Mouse (Mus musculus): ENCODE results near the gene Atp6v1e2. TPM values are rescaled to one million over a fixed set of nuclear protein-coding genes. Genes with fewer than 3 reads are reported as not detected.
A peak's percentile ranks its signal among the peaks of the same experiment; 100 is the strongest.

Gene Atp6v1e2
- total RNA-seq, 2 experiments from 2014 or later = not detected

DNA sequence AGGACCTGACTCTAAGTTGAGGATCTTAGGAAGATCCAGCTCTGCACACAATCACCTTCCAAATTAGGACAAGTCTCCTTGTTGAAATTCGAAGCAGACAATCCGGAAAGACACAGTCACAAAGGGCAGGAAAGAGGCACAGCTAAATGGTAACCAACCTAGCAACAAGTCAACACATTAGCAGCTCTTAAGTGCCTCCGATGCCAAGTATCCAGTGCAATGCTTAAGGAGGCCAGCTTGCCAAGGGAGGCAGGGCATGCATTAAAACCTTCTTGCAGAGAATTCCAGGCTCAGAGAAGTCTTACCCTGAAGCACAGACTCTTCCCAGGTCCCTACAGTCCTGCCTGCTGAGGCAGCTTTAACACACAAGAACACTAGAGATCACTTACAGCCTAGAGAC lies 23.0 kb downstream of the Atp6v1e2 start:
- DNase-seq = no peak
- intact Hi-C loops (cut with DNase I) = no loop called here

DNA sequence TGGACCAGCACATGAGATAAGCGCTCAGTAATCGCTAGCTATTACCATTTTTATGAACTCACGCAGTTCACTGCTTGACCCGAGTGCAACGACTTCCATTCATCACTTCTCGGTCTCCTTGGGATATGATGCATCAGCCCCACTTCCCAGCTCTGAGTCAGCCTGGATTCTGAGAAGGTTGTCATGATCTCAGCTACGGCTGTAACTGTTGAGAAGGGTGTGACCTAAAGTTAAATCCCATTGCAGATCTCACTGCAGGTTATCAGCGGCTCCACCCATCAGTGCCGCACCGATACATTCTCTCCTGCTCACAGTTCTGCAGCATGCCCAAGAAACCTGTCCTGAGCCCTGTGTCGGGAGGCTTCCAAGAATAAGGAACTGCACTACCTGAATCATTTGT lies 28.0 kb downstream of the Atp6v1e2 start:
- intact Hi-C loops (cut with DNase I) = loop anchor here (2.0 kb wide), 2 partner anchors 125 to 329 kb away; no protein-coding TSS in a partner anchor
- DNase-seq = no peak

- intact Hi-C loops (cut with DNase I) = loop anchor here (2.0 kb wide), 2 partner anchors 126 to 330 kb away; no protein-coding TSS in a partner anchor
- peak; percentile 39 to 63 for DNase-seq
Measured at GRCm38 (mm10) chr17:86918786-86919185, 28.9 kb downstream of the Atp6v1e2 start.

- intact Hi-C loops (cut with DNase I) = no loop called here
- DNase-seq = no peak
Measured at GRCm38 (mm10) chr17:86917048-86917447, 30.6 kb downstream of the Atp6v1e2 start, which contains the start of gene Tmem247. Gene Tmem247 (plus strand): TSS chr17:86917348.

DNA sequence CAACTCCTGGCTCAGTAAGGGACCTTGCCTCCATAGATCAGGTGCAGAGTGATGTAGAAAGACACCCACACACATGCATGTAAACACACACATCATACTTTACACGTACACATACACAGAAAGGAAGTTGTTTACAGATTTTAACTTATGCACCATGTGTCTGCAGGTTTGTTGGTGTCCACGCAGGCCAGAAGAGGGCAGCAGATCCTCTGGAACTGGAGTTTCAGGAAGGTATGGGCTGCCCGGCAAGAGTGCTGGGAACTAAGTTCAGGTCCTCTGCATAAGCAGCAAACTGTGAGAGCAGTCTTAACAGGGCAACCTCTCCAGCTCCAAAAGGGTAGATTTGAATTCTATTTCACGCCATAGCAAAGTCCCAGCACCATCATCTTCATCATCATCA lies 32.2 kb downstream of the Atp6v1e2 start:
- intact Hi-C loops (cut with DNase I) = no loop called here
- DNase-seq = no peak

GRCm38 (mm10) chr17:86913003-86913607 lies 34.6 kb downstream of the Atp6v1e2 start:
- intact Hi-C loops (cut with DNase I) = no loop called here
- DNase-seq = no peak

GRCm38 (mm10) chr17:86911261-86911660 lies 36.4 kb downstream of the Atp6v1e2 start:
- DNase-seq = no peak
- intact Hi-C loops (cut with DNase I) = no loop called here

DNA sequence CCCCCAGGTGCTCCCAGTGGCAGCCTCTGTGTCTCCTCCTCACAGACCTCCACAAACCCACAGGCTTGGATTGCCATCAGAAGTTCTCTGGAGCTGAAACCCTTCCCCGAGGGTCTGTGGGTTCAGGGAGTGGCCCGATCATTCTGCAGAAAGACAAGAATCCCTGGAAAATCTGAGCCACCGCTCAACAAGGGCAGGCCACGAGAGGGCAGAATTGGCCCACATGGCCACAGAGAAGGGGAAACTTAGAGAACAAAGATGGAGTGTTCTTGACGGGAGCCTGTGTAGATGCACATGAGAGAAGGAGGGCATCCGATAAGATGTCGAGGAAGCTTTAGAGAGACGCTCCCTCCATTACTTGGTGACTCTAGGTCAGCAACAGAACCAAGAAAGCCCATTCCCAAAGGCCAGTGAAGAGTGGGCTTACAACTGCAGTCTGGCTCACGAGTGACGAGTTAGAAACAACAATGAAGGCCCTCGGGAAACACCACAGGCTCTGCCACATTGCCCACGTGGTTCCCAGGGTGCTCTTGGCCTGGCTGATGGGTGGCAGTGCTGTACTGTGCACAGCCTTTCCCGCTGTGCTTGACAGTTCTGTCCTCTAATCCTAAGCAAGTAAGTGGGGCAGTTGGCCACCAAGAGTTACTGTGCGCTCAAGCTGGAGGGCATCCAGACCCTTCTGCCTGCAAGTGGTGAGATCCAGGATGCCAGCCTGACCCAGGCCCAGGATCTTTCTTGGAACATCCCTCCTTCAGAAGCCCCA lies 37.8 kb downstream of the Atp6v1e2 start:
- intact Hi-C loops (cut with DNase I) = loop anchor here (2.0 to 5.0 kb wide), 3 partner anchors 98 to 153 kb away; no protein-coding TSS in a partner anchor
- DNase-seq = peak; percentile 36 to 60

- DNase-seq = no peak
- intact Hi-C loops (cut with DNase I) = loop anchor here (2.0 to 5.0 kb wide), 3 partner anchors 96 to 151 kb away; no protein-coding TSS in a partner anchor
Measured at GRCm38 (mm10) chr17:86908316-86908715, 39.4 kb downstream of the Atp6v1e2 start.

DNA sequence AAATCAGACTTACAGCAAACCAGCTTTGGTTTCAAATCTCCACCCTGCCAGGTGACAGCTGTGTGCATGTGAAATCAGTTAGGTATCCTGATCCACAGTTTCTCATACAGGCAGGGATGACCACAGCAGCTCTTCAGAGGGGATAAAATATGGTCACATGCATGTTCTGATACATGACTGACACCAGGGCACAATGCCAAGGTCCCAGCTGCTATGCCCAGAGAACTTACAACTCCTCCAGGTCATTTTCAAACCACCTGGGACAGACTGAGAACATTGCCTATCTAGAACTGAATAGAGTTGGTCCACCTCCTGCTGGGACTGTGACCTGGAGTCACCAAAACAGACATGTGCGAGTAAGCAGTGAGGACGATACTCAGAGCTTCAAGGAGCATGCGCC lies 40.6 kb downstream of the Atp6v1e2 start:
- no peak for DNase-seq
- intact Hi-C loops (cut with DNase I) = loop anchor here (2.0 to 5.0 kb wide), 3 partner anchors 95 to 744 kb away; no protein-coding TSS in a partner anchor

DNA sequence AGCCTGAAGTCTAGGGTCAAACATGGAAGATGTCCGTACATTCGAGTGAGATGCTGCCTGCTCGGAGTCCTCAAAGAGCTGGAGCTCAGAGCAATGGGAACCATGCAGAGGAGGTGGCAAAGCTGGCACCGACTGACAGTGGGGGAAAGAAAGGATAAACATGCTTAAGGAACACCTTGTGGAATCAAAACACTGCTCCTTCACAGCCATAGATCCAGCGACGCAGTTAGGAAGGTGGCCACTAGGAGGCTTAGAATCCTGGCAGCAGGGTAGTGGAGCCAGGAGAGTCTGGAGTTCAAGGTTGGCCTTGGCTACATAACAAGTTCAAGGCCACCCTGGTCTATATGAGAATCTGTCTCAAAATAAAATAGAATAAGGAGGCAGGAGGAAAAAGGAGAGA lies 41.1 kb downstream of the Atp6v1e2 start:
- DNase-seq = peak in 1 of 2 experiments; percentile 21
- intact Hi-C loops (cut with DNase I) = loop anchor here (1.0 to 5.0 kb wide), 5 partner anchors 94 to 744 kb away; no protein-coding TSS in a partner anchor

DNA sequence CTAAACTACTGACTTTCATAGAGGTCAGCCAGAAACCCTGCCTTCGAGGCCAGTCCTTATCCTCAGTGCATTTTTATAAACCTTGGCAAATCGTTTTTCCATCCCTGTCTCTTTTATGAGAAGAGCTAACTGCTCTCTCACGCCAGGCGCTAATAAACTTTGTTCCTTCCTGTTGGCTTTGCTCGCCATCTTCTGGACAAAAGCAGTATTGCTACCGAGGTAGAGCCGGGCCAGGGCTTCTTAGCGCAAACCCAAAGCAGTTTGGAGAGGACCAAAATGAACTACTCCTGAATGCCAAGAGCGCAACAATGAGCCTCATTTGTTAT lies 41.6 kb downstream of the Atp6v1e2 start:
- intact Hi-C loops (cut with DNase I) = loop anchor here (1.0 to 5.0 kb wide), 5 partner anchors 94 to 743 kb away; no protein-coding TSS in a partner anchor
- peak; percentile 84 to 94 for DNase-seq

GRCm38 (mm10) chr17:86905297-86906135 lies 42.2 kb downstream of the Atp6v1e2 start:
- peak; percentile 57 to 83 for DNase-seq
- intact Hi-C loops (cut with DNase I) = loop anchor here (1.0 to 5.0 kb wide), 5 partner anchors 93 to 743 kb away; no protein-coding TSS in a partner anchor

DNA sequence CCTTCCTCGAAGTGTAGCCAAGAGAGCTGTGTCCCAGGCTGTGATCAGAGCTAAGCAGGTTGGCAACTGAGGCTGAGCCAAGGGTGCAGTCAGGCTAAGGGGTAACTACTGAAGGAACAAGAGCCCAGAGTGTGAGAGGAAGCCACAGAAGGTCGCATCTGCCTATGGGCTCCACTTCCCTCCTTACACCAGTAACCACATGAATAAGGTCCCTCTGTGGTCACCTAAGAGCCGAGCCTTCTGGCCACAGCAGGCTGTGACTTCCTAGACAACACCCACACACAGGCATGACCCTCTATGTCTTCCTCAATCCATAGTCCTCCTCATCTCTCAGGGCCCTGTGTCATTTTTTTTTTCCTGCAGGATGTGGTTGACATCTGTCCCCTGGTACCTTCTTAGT lies 43.5 kb downstream of the Atp6v1e2 start:
- DNase-seq = no peak
- intact Hi-C loops (cut with DNase I) = loop anchor here (5.0 kb wide), 1 partner anchor 77 kb away; no protein-coding TSS in a partner anchor

DNA sequence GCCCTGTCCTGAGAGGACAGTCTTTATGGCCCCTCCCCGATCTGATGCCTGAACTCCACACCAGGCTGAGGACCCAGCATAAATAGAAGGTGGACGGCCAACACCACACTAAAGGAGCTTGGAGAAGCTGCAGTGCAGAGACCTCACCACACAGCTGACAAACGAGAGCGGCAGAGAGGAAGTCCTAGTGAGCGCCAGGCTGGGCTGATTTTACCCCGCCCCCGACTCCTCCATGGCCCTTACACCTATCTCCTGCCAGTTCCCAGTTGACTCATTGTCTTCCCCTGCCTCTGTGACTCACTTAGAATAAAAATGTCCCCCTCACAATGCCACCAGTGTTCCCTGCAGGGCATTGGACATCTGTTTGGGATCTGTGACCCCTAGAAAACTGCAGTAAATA lies 44.1 kb downstream of the Atp6v1e2 start:
- DNase-seq = peak in 1 of 2 experiments; percentile 36
- intact Hi-C loops (cut with DNase I) = loop anchor here (5.0 kb wide), 1 partner anchor 76 kb away; no protein-coding TSS in a partner anchor

DNA sequence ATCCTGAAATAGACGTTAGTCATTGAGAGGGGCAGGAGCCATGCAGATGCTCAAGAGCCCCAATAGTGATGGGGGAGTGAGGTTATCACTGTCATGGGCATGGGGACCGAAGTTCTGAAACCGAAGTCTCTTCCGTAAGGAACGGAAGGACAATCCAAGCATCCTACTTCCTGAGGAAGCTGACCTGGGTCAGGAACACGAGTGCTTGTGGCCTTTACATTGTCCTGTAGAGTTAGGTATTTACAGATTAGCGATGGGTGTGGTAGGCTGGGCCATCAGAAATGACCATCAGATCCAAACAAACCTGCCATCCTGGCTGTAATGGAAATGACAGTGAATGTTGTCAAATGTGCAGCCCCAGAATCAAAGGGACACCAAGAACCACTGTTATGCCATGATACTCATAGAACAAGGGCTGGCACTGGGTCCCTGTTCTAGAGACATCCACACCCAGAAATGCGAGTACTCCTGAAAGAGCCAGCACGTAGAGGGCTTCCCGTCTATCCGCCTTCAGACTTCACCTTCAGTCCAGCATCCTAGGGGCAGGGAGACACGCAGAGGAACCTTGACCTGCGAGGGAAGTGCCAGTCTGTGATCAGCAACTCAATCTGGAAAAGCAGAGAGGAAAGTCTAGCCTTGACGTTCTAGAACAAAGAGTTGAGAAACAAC lies 45.2 kb downstream of the Atp6v1e2 start:
- intact Hi-C loops (cut with DNase I) = loop anchor here (5.0 kb wide), 1 partner anchor 75 kb away; no protein-coding TSS in a partner anchor
- DNase-seq = no peak

DNA sequence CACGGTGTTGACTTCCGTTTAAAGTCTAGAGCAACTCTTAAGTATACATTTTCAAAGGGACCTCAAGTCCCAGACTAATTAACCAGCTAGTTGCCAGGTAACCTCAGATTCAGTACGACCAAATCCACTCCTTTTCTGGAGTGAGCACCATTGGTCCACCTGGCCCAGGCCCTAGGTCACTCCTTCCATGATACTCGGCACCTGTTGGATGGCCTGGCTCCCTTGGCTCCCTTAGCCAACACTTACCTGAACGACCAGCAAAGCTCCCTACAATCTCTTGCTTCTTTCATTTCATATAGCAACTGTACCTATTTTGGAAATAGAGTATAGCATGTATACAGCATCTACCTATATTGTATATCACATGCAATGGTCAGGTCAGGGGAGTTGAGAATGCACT lies 47.1 kb downstream of the Atp6v1e2 start:
- intact Hi-C loops (cut with DNase I) = loop anchor here (5.0 kb wide), 1 partner anchor 73 kb away; no protein-coding TSS in a partner anchor
- DNase-seq = no peak

- intact Hi-C loops (cut with DNase I) = loop anchor here (5.0 kb wide), 1 partner anchor 73 kb away; no protein-coding TSS in a partner anchor
- DNase-seq = no peak
Measured at GRCm38 (mm10) chr17:86899821-86900220, 47.9 kb downstream of the Atp6v1e2 start.

DNA sequence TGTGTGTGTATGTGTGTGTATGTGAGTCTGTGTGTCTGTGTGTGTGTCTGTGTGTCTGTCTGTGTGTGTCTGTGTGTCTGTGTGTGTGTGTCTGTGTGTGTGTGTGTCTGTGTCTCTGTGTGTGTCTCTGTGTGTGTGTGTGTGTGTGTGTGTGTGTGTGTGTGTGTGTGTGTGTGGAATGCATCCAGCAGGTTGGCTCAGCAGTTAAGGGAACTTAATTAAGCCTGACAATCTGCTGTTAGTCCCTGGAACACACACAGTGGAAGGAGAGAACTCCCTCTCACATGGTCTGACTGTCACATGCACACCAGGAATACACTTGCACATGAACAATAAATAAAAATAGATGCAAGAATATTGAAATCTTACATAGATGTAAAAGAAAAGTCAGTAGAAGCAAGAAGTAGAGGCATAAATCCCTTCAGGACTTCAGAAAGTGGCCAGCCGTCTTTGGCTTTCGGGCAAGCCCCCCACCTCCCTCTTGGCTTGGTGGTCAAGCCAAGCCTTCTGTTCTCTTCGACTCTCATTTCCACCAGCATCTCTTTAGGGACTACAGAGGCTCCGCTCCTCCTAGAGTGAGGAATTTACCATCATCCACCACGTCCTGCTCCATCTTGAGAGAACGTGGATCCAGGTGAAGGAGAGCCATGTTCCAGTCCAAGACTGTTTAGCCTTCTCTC lies 50.1 kb downstream of the Atp6v1e2 start:
- DNase-seq = no peak
- intact Hi-C loops (cut with DNase I) = no loop called here
